Mouse (Mus musculus) bone marrow macrophage, adult 2 months (primary cell): ENCODE data around the gene Vmn2r14. TPM values are rescaled to one million over a fixed set of nuclear protein-coding genes. Genes with fewer than 3 reads are reported as not detected.
"Not testable (repeated sequence)": the region's sequence is repeated elsewhere in the genome, so short reads cannot be mapped to it uniquely, and the experiment has no call there.

Source experiments
- H3K27ac ChIP-seq: 2 replicates; pipeline ENCODE4 v1.5.1; 2012; ENCODE audit warnings: low read depth, low read length; ENCODE audit not compliant: insufficient read depth
- H3K4me1 ChIP-seq: 2 replicates; pipeline ENCODE4 v1.6.1; 2012; ENCODE audit warnings: low read length; ENCODE audit not compliant: control insufficient read depth, insufficient read depth
- H3K4me3 ChIP-seq: 2 replicates; pipeline ENCODE4 v1.5.1; 2012; ENCODE audit warnings: mild to moderate bottlenecking, low read length, moderate library complexity; ENCODE audit not compliant: insufficient read depth
- POLR2A ChIP-seq: IDR thresholded peaks from 2 replicates; pipeline ENCODE4 v1.6.1; 2012; ENCODE audit warnings: mild to moderate bottlenecking, low read depth, low read length, borderline replicate concordance
- polyA plus RNA-seq: library from polyadenylated mRNA; stranded (reverse); fragments of >200 nt; gene quantifications from 2 replicates; pipeline ENCODE4 v1.2.4, GENCODE M21; 2012; ENCODE audit not compliant: missing spikeins, insufficient read depth, insufficient read length

Vmn2r14 gene
- not detected in 2 replicates for polyA plus RNA-seq

- Histone ChIP-seq H3K4me1 (no peaks in the 10 kb centered on the region), H3K4me3 (no peak within 1 kb of the TSS), H3K27ac (no peak within 1 kb of the TSS)
- no peak for TF ChIP-seq POLR2A
Measured at GRCm38 (mm10) chr5:109224608-109225007, at the start of gene Vmn2r14. Gene Vmn2r14 (minus strand): TSS chr5:109224708.

GRCm38 (mm10) chr5:109192099-109192498, 32.4 kb downstream of the Vmn2r14 start, which contains the start of gene Vmn2r13:
Gene Vmn2r13 (minus strand): TSS chr5:109192199.
- H3K27ac ChIP-seq, H3K4me3 ChIP-seq, H3K4me1 ChIP-seq: not testable (repeated sequence)

DNA sequence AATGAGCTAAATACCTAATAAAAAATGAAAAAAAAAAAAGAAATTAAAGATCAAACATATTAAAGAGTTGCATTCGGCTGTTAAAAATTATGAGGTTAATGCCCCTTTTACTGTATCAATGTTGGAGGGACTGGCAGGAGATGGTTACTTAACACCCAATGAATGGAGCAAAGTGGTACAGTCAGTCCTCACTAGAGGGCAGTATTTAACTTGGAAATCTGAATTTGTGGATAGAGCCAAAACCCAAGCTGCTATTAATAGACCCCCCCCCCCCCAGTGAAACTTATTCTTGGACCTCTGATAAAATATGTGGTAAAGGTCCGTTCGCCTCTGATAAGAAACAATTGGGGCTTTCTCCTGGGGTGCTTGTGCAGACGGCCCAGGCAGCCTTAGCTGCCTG, 57.7 kb downstream of the Vmn2r14 start:
- H3K4me1 ChIP-seq, H3K4me3 ChIP-seq, H3K27ac ChIP-seq: not testable (repeated sequence)

Other genes starting within 250 kb of the Vmn2r14 start
- gene Vmn2r10, start 218.2 kb downstream of the Vmn2r14 start, polyA plus RNA-seq = not detected in 2 replicates
- 0.37 TPM in 1 of 2 replicates, not detected in the other for gene Vmn2r11, start 165.1 kb downstream of the Vmn2r14 start, polyA plus RNA-seq
- gene Vmn2r12, start 126.8 kb downstream of the Vmn2r14 start, polyA plus RNA-seq = not detected in 2 replicates
- not detected in 2 replicates for gene Vmn2r13, start 32.5 kb downstream of the Vmn2r14 start, polyA plus RNA-seq
- not detected in 2 replicates for gene Vmn2r15, start 72.9 kb upstream of the Vmn2r14 start, polyA plus RNA-seq
- not detected in 2 replicates for gene Vmn2r16, start 105.5 kb upstream of the Vmn2r14 start, polyA plus RNA-seq
- gene Vmn2r17, start 195.0 kb upstream of the Vmn2r14 start, polyA plus RNA-seq = not detected in 2 replicates